Mouse (Mus musculus) telencephalon, adult 2 months (tissue): Measurements from ENCODE around the gene Rab14.
A peak's percentile ranks its signal among the peaks of the same experiment; 100 is the strongest.

ENCODE experiments used
- DNase-seq: peaks from one replicate; pipeline ENCODE4 v3.0.0-alpha.2; 2011; ENCODE audit warnings: low read depth, low spot score

Rab14 gene

GRCm38 (mm10) chr2:35153844-35154554 lies 46.9 kb downstream of the Rab14 start:
- DNase-seq, result no peak

- no peak for DNase-seq
Measured at GRCm38 (mm10) chr2:35153179-35153578, 47.7 kb downstream of the Rab14 start.

- DNase-seq, result no peak
Measured at GRCm38 (mm10) chr2:35151303-35151882, 49.5 kb downstream of the Rab14 start.

GRCm38 (mm10) chr2:35148806-35149205 lies 52.1 kb downstream of the Rab14 start:
- DNase-seq, result no peak

- no peak for DNase-seq
Measured at GRCm38 (mm10) chr2:35141673-35142072, 59.2 kb downstream of the Rab14 start.

- no peak for DNase-seq
Measured at GRCm38 (mm10) chr2:35138576-35138975, 62.3 kb downstream of the Rab14 start.

GRCm38 (mm10) chr2:35133891-35134290 lies 67.0 kb downstream of the Rab14 start:
- DNase-seq, result no peak

GRCm38 (mm10) chr2:35132662-35133055 lies 68.3 kb downstream of the Rab14 start:
- DNase-seq, result no peak

GRCm38 (mm10) chr2:35131991-35132661 lies 68.8 kb downstream of the Rab14 start:
- peak; percentile 94 for DNase-seq

GRCm38 (mm10) chr2:35131491-35131890 lies 69.4 kb downstream of the Rab14 start:
- no peak for DNase-seq
